Mouse (Mus musculus): ENCODE results near the gene Chmp4b.

Gene Chmp4b

DNA sequence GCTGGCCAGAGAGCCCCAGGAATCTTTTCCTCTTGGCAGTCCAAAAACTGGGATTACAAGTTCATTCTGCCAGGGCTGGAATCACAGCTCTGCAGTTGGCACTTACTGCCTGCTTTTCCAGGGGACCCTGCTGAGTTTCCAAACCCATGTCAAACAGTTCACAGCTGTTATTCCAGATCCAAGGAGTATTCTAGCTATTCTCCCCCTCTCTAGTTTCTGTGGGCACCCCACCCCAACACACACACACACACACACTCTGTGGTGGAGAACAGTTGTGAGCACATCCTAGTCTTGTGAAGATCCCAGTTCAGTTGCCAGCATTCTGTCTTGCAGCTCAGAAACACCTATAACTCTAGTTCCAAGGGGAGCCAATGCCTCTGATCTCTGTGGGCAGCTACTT, 65.6 kb downstream of the Chmp4b start:
- DNase-seq (ENCODE audit: low read depth, low spot score): no peak

- DNase-seq (ENCODE audit: low read depth, low spot score): no peak
These were observed 67.5 kb downstream of the Chmp4b start for GRCm38 (mm10) chr2:154718855-154719556.

GRCm38 (mm10) chr2:154720315-154720714, 68.8 kb downstream of the Chmp4b start:
- DNase-seq (ENCODE audit: low read depth, low spot score): no peak

DNA sequence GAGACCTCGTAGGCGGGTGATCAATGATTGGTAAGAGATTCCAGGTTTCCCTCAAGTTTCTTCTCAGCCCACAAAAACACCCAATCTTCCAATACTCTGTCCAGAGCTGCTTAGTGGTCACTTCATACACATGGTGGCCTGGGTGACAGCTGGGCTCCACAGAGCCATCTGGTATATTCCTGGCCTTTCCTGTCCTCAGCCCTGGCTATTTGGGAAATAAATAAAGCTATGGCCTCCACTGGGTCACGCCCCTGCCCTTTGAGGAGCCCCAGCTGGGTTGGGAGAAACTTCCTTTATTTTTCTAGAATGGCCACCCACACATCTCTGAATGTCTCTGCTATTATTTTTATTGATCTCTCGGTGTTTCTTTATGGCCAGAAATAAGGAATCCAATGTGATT, 72.0 kb downstream of the Chmp4b start:
- DNase-seq (ENCODE audit: low read depth, low spot score): no peak

DNA sequence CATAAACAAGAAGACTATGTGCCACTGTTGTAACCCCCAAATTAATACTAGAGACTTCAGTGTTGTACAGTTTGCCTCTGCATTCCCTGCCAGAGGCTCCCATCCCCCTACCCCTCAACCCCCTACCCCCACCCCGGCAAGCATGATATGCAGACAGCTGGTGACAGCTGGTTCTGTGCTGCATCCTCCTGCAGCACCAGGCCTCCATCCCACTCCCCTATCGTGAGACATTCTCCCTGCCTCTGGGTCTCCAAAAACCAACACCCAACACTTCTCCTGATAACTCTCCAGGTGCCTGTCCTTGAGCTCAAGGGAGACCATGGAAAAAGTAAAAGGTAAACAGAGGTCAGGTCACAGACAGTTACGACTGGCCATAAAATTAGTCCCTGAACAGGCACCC, 78.2 kb downstream of the Chmp4b start:
- no peak for DNase-seq (ENCODE audit: low read depth, low spot score)

GRCm38 (mm10) chr2:154730841-154731240, 79.3 kb downstream of the Chmp4b start:
- no peak for DNase-seq (ENCODE audit: low read depth, low spot score)

- DNase-seq (ENCODE audit: low read depth, low spot score): no peak
These were observed 80.4 kb downstream of the Chmp4b start for GRCm38 (mm10) chr2:154731916-154732315.

DNA sequence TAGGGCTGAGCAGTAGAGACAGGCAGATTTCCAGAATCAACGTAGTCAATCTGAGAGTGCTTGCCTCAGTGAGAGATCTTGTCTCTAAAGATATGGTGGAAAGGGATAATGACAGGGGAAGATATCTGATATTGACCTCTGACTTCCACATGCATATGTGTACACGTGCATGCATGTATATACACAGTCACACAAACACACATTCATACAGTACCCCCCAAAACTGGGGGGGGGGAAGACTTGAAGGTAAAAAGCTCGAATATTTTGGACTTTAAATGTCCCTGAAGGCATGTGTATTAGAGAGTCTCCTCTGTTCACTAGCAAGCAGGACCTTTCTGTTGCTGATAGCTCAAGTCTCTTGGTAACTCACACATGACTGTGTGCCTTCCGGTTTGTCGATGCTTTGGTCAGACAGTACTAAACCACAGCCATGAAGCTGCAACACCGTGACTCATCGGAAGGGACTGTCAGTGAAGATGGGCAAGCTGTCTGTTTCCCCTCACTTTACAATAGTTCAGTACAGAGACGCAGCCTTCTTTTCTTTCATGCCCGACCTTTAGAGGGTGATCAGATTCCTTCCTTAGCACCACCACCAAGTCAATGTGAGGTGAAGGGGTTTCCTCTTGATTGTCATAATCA, 81.1 kb downstream of the Chmp4b start:
- DNase-seq (ENCODE audit: low read depth, low spot score): no peak

- peak; percentile 60 for DNase-seq (ENCODE audit: low read depth, low spot score)
These were observed 83.5 kb downstream of the Chmp4b start for GRCm38 (mm10) chr2:154734977-154735376.

GRCm38 (mm10) chr2:154735416-154735815, 83.9 kb downstream of the Chmp4b start:
- DNase-seq (ENCODE audit: low read depth, low spot score): no peak

DNA sequence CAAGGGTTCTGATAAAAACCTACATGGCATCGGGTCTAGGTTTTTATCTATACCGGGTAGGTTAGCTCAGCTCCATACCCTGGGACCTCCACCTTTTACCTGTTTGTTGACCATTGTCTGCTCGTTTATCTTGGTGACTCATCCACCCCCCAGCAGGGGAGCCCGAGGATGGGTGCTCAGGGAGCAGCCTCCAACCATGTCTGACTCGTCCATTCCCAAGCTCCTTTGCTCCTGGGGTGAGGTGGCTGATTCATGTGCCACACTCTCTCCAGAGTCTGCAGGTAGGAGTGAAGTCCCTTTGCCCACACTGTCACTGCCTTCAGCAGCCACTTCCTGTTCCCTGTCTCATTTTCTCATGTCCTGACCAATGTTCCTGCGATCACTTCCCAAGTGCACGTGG, 84.5 kb downstream of the Chmp4b start:
- no peak for DNase-seq (ENCODE audit: low read depth, low spot score)

DNA sequence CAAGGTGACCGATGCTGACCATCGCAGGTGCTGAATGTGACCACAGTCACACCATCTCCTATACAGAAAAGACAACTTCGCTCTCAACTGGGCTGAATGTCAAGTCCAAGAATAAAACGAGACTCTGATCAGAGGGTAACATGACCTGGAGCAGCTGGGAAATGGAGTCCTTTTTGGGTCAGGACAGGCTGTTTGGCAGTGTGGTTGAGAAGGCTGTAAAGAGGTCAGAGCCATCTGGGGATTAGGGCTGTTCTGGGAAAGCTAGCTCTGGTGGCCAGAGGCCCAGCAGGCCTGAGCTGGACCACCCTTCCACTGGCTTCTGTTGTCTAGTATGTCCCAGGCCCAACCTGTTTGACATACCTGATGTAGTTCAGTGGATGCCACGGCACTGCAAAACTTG, 87.1 kb downstream of the Chmp4b start:
- no peak for DNase-seq (ENCODE audit: low read depth, low spot score)

DNA sequence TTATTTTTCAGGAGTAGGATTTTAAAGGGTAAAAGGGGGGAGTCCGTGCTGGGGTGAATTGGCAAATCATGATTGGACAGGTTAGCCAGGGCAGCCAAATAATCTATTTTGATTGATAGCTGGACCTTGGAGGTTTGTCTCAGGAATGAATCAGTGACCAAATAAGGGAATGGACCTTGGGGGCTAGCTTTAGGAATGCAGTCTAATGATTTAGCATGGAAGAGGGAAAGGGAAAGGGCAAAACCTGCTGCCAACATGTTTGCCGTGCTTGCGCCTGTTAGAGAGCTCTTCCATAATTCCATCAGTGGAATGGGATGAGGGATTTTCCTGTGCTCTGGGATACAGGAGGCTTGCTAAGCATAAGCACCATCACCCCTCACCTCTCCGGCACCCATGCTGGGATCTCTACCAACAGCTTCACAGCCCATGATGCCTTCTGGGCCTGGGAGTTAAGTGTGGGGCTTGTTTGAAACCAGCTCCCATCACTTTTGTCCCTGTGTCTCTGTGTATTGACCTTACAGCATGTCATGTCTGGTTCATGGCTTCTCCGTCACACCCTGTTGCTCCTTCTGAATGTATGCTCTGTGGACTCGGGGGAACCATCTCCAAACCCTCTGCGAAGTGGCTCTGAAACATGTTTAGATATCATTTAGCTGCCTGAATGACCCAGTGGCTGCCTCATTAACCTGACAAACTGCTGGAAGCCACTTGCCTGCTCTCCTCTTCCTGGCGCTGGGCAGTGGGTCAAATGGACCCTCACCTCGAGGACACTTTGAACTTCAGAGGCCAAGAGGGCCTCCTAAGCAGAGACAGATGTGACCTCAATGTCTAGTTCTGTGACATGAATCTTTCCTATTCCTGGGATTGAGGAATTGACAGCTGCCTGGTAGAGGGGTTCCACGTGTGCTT, 91.7 kb downstream of the Chmp4b start:
- DNase-seq (ENCODE audit: low read depth, low spot score): no peak

DNA sequence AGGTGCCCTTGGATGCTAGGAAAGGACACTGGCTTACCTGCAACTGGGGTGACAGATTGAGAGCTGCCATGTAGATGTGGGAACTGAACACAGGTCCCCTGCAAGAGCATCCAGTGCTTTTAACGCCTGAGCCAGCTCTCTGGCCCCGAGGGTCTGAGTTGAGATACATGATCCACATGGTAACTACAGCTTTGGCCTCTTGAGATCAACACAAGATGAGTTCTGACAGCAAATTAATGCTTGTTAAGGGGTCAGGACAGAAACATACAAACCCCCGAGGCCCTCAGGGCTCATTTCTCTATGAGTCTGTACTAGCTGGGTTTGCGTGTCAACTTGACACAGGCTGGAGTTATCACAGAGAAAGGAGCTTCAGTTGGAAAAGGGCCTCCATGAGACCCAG, 92.4 kb downstream of the Chmp4b start:
- DNase-seq (ENCODE audit: low read depth, low spot score): no peak
